Mouse (Mus musculus) embryo, embryonic 11 days (tissue): ENCODE data around the gene Ms4a18.

ENCODE experiments used
- DNase-seq: peaks from one replicate; pipeline ENCODE4 v3.0.0-alpha.2; 2015

The Ms4a18 gene

GRCm38 (mm10) chr19:10980210-10980609, 37.6 kb downstream of the Ms4a18 start:
- no peak for DNase-seq

- DNase-seq = peak; percentile 81
Measured at GRCm38 (mm10) chr19:10979184-10980168, 38.4 kb downstream of the Ms4a18 start.

- DNase-seq = no peak
Measured at GRCm38 (mm10) chr19:10976318-10976717, 41.5 kb downstream of the Ms4a18 start.

- no peak for DNase-seq
Measured at GRCm38 (mm10) chr19:10975187-10975586, 42.6 kb downstream of the Ms4a18 start.

GRCm38 (mm10) chr19:10974238-10974865, 43.5 kb downstream of the Ms4a18 start, which contains the start of gene Ms4a10:
Ms4a10 (minus strand) TSS chr19:10974670.
- peak; percentile 16 for DNase-seq

- DNase-seq = peak; percentile 26
Measured at GRCm38 (mm10) chr19:10973187-10973586, 44.6 kb downstream of the Ms4a18 start.

GRCm38 (mm10) chr19:10972660-10973059, 45.2 kb downstream of the Ms4a18 start:
- DNase-seq = no peak

GRCm38 (mm10) chr19:10970457-10970856, 47.4 kb downstream of the Ms4a18 start:
- DNase-seq = no peak

GRCm38 (mm10) chr19:10968578-10968977, 49.3 kb downstream of the Ms4a18 start:
- no peak for DNase-seq

GRCm38 (mm10) chr19:10965721-10966120, 52.1 kb downstream of the Ms4a18 start:
- DNase-seq = no peak

GRCm38 (mm10) chr19:10959978-10960346, 57.9 kb downstream of the Ms4a18 start:
- DNase-seq = no peak

GRCm38 (mm10) chr19:10959085-10959977, 58.5 kb downstream of the Ms4a18 start:
- DNase-seq = peak; percentile 83

- peak; percentile 26 for DNase-seq
Measured at GRCm38 (mm10) chr19:10952021-10952939, 65.6 kb downstream of the Ms4a18 start.

GRCm38 (mm10) chr19:10949558-10949957, 68.3 kb downstream of the Ms4a18 start:
- DNase-seq = no peak

GRCm38 (mm10) chr19:10949112-10949511, 68.7 kb downstream of the Ms4a18 start, which contains the start of gene Ccdc86:
Ccdc86 (minus strand) TSS chr19:10949266.
- DNase-seq = peak; percentile 99

GRCm38 (mm10) chr19:10948416-10948815, 69.4 kb downstream of the Ms4a18 start:
- DNase-seq = no peak

- no peak for DNase-seq
Measured at GRCm38 (mm10) chr19:10947219-10947618, 70.6 kb downstream of the Ms4a18 start.
